Mouse (Mus musculus): ENCODE data around the gene Apbb1ip. TPM values are rescaled to one million over a fixed set of nuclear protein-coding genes. Genes with fewer than 3 reads are reported as not detected.

Gene Apbb1ip
- polyA plus RNA-seq (2015; fragmentation: Nextera tagmentation; extraction: Ambion mirVana) = 5.3 and 5.5 TPM in 2 replicates

GRCm38 (mm10) chr2:22773549-22774180 is at the start of gene Apbb1ip:
Gene Apbb1ip, plus strand, starts transcription at chr2:22774094.
- Histone ChIP-seq H3K27me3 (replicated peaks; ENCODE audit: insufficient read depth, low read length) (no peaks in the 10 kb centered on the region), H3K9me3 (ENCODE audit: low read length) (no peaks in the 10 kb centered on the region), H3K4me1 (ENCODE audit: insufficient read depth, low read depth, low read length) (no peaks in the 10 kb centered on the region), H3K4me2 (replicated peaks; ENCODE audit: low read depth, low read length) (peak within 1 kb of the TSS; percentile 46), H3K27ac (ENCODE audit: low read length) (no peak within 1 kb of the TSS; the same call in 1 of the 2 replicates), H3K9ac (replicated peaks; ENCODE audit: low read depth) (no peak within 1 kb of the TSS), H3K4me3 (ENCODE audit: low read depth, low read length) (peak within 1 kb of the TSS; percentile 22), H3K36me3 (ENCODE audit: insufficient read depth, low read length) (no peaks in the 10 kb centered on the region)
- TF ChIP-seq CTCF (IDR thresholded peaks at IDR 0.05) (no peak), EP300 (IDR thresholded peaks at IDR 0.05) (0 out of 2 replicates have a peak, but pooled peaks have one; percentile 23)
- ATAC-seq (peak; percentile 51), DNase-seq (ENCODE audit: low spot score) (peak; percentile 50)
- 24% methylated on average over 9 of the region's 9 CpGs for WGBS

GRCm38 (mm10) chr2:22727113-22727512 is 46.8 kb upstream of the Apbb1ip start:
- H3K27ac ChIP-seq (ENCODE audit: low read length) = no peak overlapping the region
- ATAC-seq (no peak), DNase-seq (ENCODE audit: low spot score) (no peak)
- whole genome bisulfite sequencing = 73% methylated on average over 1 of the region's 1 CpGs
- H3K4me2 ChIP-seq (replicated peaks; ENCODE audit: low read depth, low read length) = no peak overlapping the region
- no peaks in the 10 kb centered on the region for H3K36me3 ChIP-seq (ENCODE audit: insufficient read depth, low read length)
- no peaks in the 10 kb centered on the region for H3K9me3 ChIP-seq (ENCODE audit: low read length)
- H3K4me1 ChIP-seq (ENCODE audit: insufficient read depth, low read depth, low read length) = no peaks in the 10 kb centered on the region
- H3K27me3 ChIP-seq (replicated peaks; ENCODE audit: insufficient read depth, low read length) = no peaks in the 10 kb centered on the region
- TF ChIP-seq CTCF (IDR thresholded peaks at IDR 0.05) = no peak
- no peak for TF ChIP-seq EP300 (IDR thresholded peaks at IDR 0.05)
- H3K4me3 ChIP-seq (ENCODE audit: low read depth, low read length) = no peak overlapping the region
- no peak overlapping the region for H3K9ac ChIP-seq (replicated peaks; ENCODE audit: low read depth)

GRCm38 (mm10) chr2:22736134-22736533 is 37.8 kb upstream of the Apbb1ip start:
- DNase-seq (ENCODE audit: low spot score) = no peak
- Histone ChIP-seq H3K4me3 (ENCODE audit: low read depth, low read length) (no peak overlapping the region), H3K9ac (replicated peaks; ENCODE audit: low read depth) (no peak overlapping the region), H3K36me3 (ENCODE audit: insufficient read depth, low read length) (no peaks in the 10 kb centered on the region), H3K27me3 (replicated peaks; ENCODE audit: insufficient read depth, low read length) (no peaks in the 10 kb centered on the region), H3K4me1 (ENCODE audit: insufficient read depth, low read depth, low read length) (no peaks in the 10 kb centered on the region), H3K4me2 (replicated peaks; ENCODE audit: low read depth, low read length) (no peak overlapping the region), H3K27ac (ENCODE audit: low read length) (no peak overlapping the region), H3K9me3 (ENCODE audit: low read length) (no peaks in the 10 kb centered on the region)
- no peak for ATAC-seq
- no peak for TF ChIP-seq CTCF (IDR thresholded peaks at IDR 0.05)
- no peak for TF ChIP-seq EP300 (IDR thresholded peaks at IDR 0.05)
- WGBS = 64% methylated on average over 2 of the region's 2 CpGs

- no peak overlapping the region for H3K27ac ChIP-seq (ENCODE audit: low read length)
- H3K36me3 ChIP-seq (ENCODE audit: insufficient read depth, low read length) = no peaks in the 10 kb centered on the region
- no peak overlapping the region for H3K9ac ChIP-seq (replicated peaks; ENCODE audit: low read depth)
- H3K27me3 ChIP-seq (replicated peaks; ENCODE audit: insufficient read depth, low read length) = no peaks in the 10 kb centered on the region
- TF ChIP-seq EP300 (IDR thresholded peaks at IDR 0.05) (no peak), CTCF (IDR thresholded peaks at IDR 0.05) (no peak)
- H3K4me2 ChIP-seq (replicated peaks; ENCODE audit: low read depth, low read length) = no peak overlapping the region
- ATAC-seq = no peak
- no peak overlapping the region for H3K4me3 ChIP-seq (ENCODE audit: low read depth, low read length)
- DNase-seq (ENCODE audit: low spot score) = peak; percentile 52
- H3K9me3 ChIP-seq (ENCODE audit: low read length) = no peaks in the 10 kb centered on the region
- no peaks in the 10 kb centered on the region for H3K4me1 ChIP-seq (ENCODE audit: insufficient read depth, low read depth, low read length)
- WGBS = 56% methylated on average over 1 of the region's 1 CpGs
These were observed 34.5 kb upstream of the Apbb1ip start for GRCm38 (mm10) chr2:22739369-22739768.

- Histone ChIP-seq H3K4me1 (ENCODE audit: insufficient read depth, low read depth, low read length) (no peaks in the 10 kb centered on the region), H3K4me3 (ENCODE audit: low read depth, low read length) (no peak overlapping the region), H3K27me3 (replicated peaks; ENCODE audit: insufficient read depth, low read length) (no peaks in the 10 kb centered on the region), H3K4me2 (replicated peaks; ENCODE audit: low read depth, low read length) (no peak overlapping the region), H3K9me3 (ENCODE audit: low read length) (no peaks in the 10 kb centered on the region), H3K27ac (ENCODE audit: low read length) (no peak overlapping the region), H3K9ac (replicated peaks; ENCODE audit: low read depth) (no peak overlapping the region), H3K36me3 (ENCODE audit: insufficient read depth, low read length) (no peaks in the 10 kb centered on the region)
- WGBS = 79% methylated on average over 1 of the region's 1 CpGs
- TF ChIP-seq EP300 (IDR thresholded peaks at IDR 0.05) (no peak), CTCF (IDR thresholded peaks at IDR 0.05) (no peak)
- no peak for DNase-seq (ENCODE audit: low spot score)
- ATAC-seq = no peak
These were observed 33.5 kb upstream of the Apbb1ip start for GRCm38 (mm10) chr2:22740441-22740840.

GRCm38 (mm10) chr2:22741222-22741621 is 32.7 kb upstream of the Apbb1ip start:
- TF ChIP-seq EP300 (IDR thresholded peaks at IDR 0.05) (no peak), CTCF (IDR thresholded peaks at IDR 0.05) (peak; percentile 31; the same call in 1 of the 2 replicates)
- DNase-seq (ENCODE audit: low spot score) (no peak), ATAC-seq (no peak)
- no peak overlapping the region for H3K9ac ChIP-seq (replicated peaks; ENCODE audit: low read depth)
- no peak overlapping the region for H3K4me2 ChIP-seq (replicated peaks; ENCODE audit: low read depth, low read length)
- no peak overlapping the region for H3K4me3 ChIP-seq (ENCODE audit: low read depth, low read length)
- no peak overlapping the region for H3K27ac ChIP-seq (ENCODE audit: low read length)
- H3K27me3 ChIP-seq (replicated peaks; ENCODE audit: insufficient read depth, low read length) = no peaks in the 10 kb centered on the region
- no peaks in the 10 kb centered on the region for H3K9me3 ChIP-seq (ENCODE audit: low read length)
- no peaks in the 10 kb centered on the region for H3K36me3 ChIP-seq (ENCODE audit: insufficient read depth, low read length)
- H3K4me1 ChIP-seq (ENCODE audit: insufficient read depth, low read depth, low read length) = no peaks in the 10 kb centered on the region
- 39% methylated on average over 3 of the region's 3 CpGs for WGBS

Measured in lung, postnatal 0 days (tissue).